Mouse (Mus musculus) heart, postnatal 0 days (tissue): ENCODE data around the gene Eif4enif1.

Experiments used
- CTCF ChIP-seq: IDR thresholded peaks from 2 replicates; pipeline ENCODE4 v1.5.1; 2016; ENCODE audit warnings: antibody characterized with exemption, control low read depth, low read depth
- EP300 ChIP-seq: IDR thresholded peaks from 2 replicates; pipeline ENCODE4 v1.6.1; 2016; ENCODE audit warnings: antibody characterized with exemption, low read depth

DNA sequence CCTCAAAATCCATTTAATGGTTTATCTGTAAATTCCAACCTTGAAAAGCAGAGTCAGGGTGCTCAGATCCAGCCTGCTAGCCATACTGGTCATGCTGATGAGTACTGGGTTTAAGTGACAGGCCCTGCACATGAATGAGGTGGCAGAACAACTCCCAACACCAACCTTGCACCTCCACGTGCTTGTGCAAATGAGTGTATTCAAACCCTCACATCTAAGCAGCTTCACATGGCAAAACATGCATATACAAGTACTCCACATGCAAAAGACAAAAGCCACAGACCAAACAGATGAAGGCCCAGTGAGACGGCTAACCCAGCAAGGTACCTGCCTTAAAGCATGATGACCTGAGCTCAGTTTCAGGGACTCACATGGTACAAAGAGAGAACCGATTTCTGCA, 83.7 kb downstream of the Eif4enif1 start:
- no peak for TF ChIP-seq CTCF
- no peak for TF ChIP-seq EP300
